In the genomic region with DNA sequence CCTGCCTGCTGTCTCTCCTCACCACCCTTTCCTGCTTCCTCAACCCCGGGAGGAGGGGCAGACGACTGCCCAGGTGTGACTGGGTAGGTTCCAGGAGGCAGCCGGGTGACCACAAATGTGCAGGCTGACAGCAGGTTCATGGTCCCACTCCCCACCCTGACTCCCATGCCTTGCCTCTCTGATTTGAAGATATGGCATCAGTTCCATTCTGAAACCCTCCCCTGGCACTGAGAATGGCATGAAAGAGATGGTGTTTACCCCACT, we compare ENCODE assay signal across 13 mouse cellular contexts. TPM values are rescaled to one million over a fixed set of nuclear protein-coding genes. Genes with fewer than 3 reads are reported as not detected.
"Had no signal": no experiment of that assay in that cellular context is flagged by ENCODE, and none has a peak within 500 bp of the region (broad histone marks: within the 10 kb centered on the region; RNA-seq: fewer than 3 reads in every experiment).

Muc20 (minus strand) TSS at position 10 of the 264 bp plus-strand sequence.

- ATAC-seq: intestine, embryonic 15.5 days; midbrain, embryonic 13.5 days had no signal

- H3K4me1 ChIP-seq: liver, embryonic 15.5 days; midbrain, embryonic 13.5 days; neural tube, embryonic 15.5 days had no signal

- H3K9me3 ChIP-seq: intestine, embryonic 15.5 days; liver, embryonic 15.5 days; midbrain, embryonic 13.5 days; neural tube, embryonic 15.5 days had no signal

- H3K4me3 ChIP-seq: intestine, embryonic 15.5 days; layer of hippocampus, adult 2 months; limb, embryonic 13.5 days; liver, embryonic 15.5 days; midbrain, embryonic 13.5 days; neural tube, embryonic 15.5 days had no signal

- DNase-seq: lung, postnatal 36 days; right cerebral cortex, adult 18-20 months; right cerebral cortex, postnatal 25 days had no signal

- H3K27me3 ChIP-seq: intestine, embryonic 15.5 days; limb, embryonic 13.5 days; midbrain, embryonic 13.5 days; neural tube, embryonic 15.5 days had no signal

- H3K27ac ChIP-seq: intestine, embryonic 15.5 days; layer of hippocampus, adult 2 months; limb, embryonic 13.5 days; liver, embryonic 15.5 days; midbrain, embryonic 13.5 days; neural tube, embryonic 15.5 days had no signal

- H3K9ac ChIP-seq: intestine, embryonic 15.5 days; limb, embryonic 13.5 days; liver, embryonic 15.5 days; lung, embryonic 14.5 days; midbrain, embryonic 13.5 days; neural tube, embryonic 15.5 days had no signal

- H3K4me2 ChIP-seq: intestine, embryonic 15.5 days; limb, embryonic 13.5 days; liver, embryonic 15.5 days; lung, embryonic 14.5 days; midbrain, embryonic 13.5 days; neural tube, embryonic 15.5 days had no signal

- H3K36me3 ChIP-seq: intestine, embryonic 15.5 days; limb, embryonic 13.5 days; liver, embryonic 15.5 days; midbrain, embryonic 13.5 days; neural tube, embryonic 15.5 days had no signal

RNA-seq across cellular contexts. Expression of gene Muc20, which starts in this region (rescaled TPM):
- polyA plus RNA-seq: intestine, embryonic 15.5 days; limb, embryonic 13.5 days; liver, adult 2 months; lung, embryonic 14.5 days; midbrain, embryonic 13.5 days; midbrain, postnatal 0 days; neural tube, embryonic 11.5 days; neural tube, embryonic 15.5 days had no signal
